Mouse (Mus musculus) right cerebral cortex, postnatal 14 days (tissue): ENCODE data around the gene Gm4201.
"Not testable (repeated sequence)": the region's sequence is repeated elsewhere in the genome, so short reads cannot be mapped to it uniquely, and the experiment has no call there.

Experiments used
- DNase-seq: peaks from one replicate; pipeline ENCODE4 v3.0.0; 2022

The Gm4201 gene

DNA sequence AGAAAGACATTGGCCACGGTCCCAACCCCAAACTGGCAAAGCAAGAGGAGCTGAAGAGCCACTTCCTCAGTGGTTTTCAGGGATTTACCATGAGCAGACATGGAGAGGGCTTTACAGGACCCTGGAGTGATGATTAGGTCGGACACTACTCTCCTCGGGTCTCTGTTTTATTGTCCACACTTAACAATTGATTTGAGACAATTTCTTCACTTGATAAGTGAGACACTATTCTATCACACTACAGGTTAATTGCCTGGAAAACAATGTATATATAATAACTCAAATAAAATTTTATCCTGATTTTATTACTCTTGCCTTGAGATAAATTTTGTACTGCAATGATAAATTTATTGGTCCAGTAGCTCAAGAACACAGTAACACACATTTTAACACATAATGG lies at the start of gene Gm4201:
TSS of gene Gm4201 (minus strand) at position 101 of the 400 bp plus-strand sequence.
- DNase-seq = not testable (repeated sequence)

DNA sequence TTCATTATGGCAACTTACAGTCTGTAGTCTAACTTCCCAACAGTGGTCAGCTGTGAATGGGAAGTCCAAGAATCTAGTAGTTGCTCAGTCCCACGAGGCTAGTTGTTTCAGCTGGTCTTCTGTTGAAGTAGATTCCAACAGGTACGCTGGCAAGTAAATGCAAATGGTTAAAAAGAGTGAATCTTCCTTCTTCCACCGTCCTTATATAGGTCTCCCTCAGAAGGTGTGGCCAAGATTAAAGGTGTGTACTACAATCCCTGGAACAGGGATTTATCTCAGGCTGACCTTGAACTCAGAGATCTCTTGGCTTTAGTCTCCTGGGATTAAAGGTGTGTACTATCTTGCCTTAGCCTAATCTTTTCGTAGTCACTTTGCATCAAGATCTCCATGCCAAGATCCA lies 22.9 kb upstream of the Gm4201 start, which contains the start of gene Gm4565:
TSS of gene Gm4565 (minus strand) at position 101 of the 400 bp plus-strand sequence.
- DNase-seq = not testable (repeated sequence)

DNA sequence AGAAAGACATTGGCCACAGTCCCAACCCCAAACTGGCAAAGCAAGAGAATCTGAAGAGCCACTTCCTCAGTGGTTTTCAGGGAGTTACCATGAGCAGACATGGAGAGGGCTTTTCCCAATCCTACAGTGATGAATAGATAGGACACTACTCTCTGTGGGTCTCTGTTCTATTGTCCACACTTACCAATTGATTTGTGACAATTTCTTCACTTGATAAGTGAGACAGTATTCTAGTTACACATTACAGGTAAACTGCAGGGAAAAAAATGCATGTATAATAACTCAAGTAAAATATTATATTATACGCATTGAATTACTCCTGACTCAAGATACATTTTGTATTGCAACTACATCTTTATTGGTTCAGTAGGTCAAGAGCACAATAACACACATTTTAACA lies 30.4 kb downstream of the Gm4201 start, which contains the start of gene Gm8677:
TSS of gene Gm8677 (minus strand) at position 101 of the 400 bp plus-strand sequence.
- DNase-seq = not testable (repeated sequence)

DNA sequence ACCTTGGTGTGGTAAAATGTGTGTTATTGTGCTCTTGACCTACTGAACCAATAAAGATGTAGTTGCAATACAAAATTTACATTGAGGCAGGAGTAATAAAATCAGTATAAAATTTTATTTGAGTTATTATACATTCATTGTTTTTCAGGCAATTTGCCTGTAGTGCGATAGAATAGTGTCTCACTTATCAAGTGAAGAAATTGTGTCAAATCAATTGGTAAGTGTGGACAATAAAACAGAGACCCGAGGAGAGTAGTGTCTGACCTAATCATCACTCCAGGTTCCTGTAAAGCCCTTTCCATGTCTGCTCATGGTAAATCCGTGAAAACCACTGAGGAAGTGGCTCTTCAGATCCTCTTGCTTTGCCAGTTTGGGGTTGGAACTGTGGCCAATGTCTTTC lies 42.5 kb downstream of the Gm4201 start, which contains the start of gene Vmn1r152:
TSS of gene Vmn1r152 (plus strand) at position 301 of the 400 bp plus-strand sequence.
- DNase-seq = not testable (repeated sequence)
